Mouse (Mus musculus): Measurements from ENCODE around the gene Emc1. TPM values are rescaled to one million over a fixed set of nuclear protein-coding genes. Genes with fewer than 3 reads are reported as not detected.
A peak's percentile ranks its signal among the peaks of the same experiment; 100 is the strongest.

Emc1 gene
- polyA plus RNA-seq, 1 experiment from 2014 or later: 35.4 TPM

GRCm38 (mm10) chr4:139386869-139387319 is 34.5 kb downstream of the Emc1 start:
- WGBS: 42% methylated on average over 6 of the region's 6 CpGs
- Histone ChIP-seq H3K9ac (no peak overlapping the region), H3K4me2 (no peak overlapping the region), H3K9me3 (replicated peaks) (no peaks in the 10 kb centered on the region), H3K4me3 (no peak overlapping the region), H3K4me1 (replicated peaks) (peaks cover 49% of the 10 kb centered on the region), H3K27me3 (no peaks in the 10 kb centered on the region), H3K36me3 (peaks cover 10% of the 10 kb centered on the region), H3K27ac (peak overlapping the region; percentile 6; the same call in 1 of the 2 replicates)
- ATAC-seq (replicated peaks; ENCODE audit: insufficient number of reproducible peaks, insufficient read depth, low FRiP score, low read depth): peak; percentile 50; the same call in 1 of the 2 replicates

DNA sequence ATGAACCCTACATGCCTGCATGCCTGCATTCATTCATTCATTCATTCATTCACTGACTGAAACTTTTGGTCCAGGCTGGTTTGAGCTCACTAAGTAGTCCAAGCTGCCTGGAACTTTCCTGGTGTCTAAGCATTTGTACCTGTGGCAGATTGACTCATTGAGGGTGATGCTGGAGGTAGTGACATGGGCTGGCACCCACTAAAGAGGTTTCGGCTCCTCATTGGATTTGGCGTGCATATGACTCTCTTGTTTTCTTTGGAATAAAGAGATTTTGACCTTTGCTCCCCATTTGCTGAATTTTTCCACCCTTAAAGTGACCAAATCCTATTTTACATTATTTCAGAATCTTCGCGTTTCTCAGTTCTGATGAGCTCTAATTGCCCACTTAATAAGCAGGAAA is 37.2 kb downstream of the Emc1 start:
- Histone ChIP-seq H3K9ac (no peak overlapping the region), H3K4me3 (no peak overlapping the region), H3K27ac (no peak overlapping the region), H3K36me3 (peaks cover 32% of the 10 kb centered on the region), H3K9me3 (replicated peaks) (no peaks in the 10 kb centered on the region), H3K4me2 (no peak overlapping the region), H3K27me3 (no peaks in the 10 kb centered on the region), H3K4me1 (replicated peaks) (peaks cover 38% of the 10 kb centered on the region)
- ATAC-seq (replicated peaks; ENCODE audit: insufficient number of reproducible peaks, insufficient read depth, low FRiP score, low read depth): no peak
- WGBS: 76% methylated on average over 4 of the region's 4 CpGs

DNA sequence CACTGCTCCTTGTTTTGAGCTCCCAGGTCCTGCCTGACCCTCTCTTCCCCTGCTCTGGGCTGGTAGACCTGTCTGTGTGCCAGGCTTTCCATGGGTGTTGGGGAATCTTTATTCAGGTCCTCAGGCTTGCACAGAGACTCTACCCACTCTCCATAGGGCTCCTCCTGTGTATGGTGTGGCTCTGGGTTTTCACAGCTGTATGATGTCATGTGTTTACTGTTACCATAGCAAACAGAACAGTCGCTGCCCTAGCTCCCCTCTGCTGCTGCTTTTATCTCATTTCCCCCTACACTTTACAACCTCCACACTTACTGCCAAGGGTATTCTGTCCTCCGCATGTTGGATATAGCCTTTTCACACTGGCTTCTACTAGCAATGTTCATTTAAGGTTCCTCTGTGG is 43.0 kb downstream of the Emc1 start:
- WGBS: 10% methylated on average over 2 of the region's 2 CpGs
- Histone ChIP-seq H3K27ac (no peak overlapping the region), H3K27me3 (no peaks in the 10 kb centered on the region), H3K4me2 (no peak overlapping the region), H3K4me3 (no peak overlapping the region), H3K9ac (no peak overlapping the region), H3K9me3 (replicated peaks) (no peaks in the 10 kb centered on the region), H3K36me3 (peaks cover 79% of the 10 kb centered on the region), H3K4me1 (replicated peaks) (peaks cover 11% of the 10 kb centered on the region)
- peak; percentile 60 for ATAC-seq (replicated peaks; ENCODE audit: insufficient number of reproducible peaks, insufficient read depth, low FRiP score, low read depth)

DNA sequence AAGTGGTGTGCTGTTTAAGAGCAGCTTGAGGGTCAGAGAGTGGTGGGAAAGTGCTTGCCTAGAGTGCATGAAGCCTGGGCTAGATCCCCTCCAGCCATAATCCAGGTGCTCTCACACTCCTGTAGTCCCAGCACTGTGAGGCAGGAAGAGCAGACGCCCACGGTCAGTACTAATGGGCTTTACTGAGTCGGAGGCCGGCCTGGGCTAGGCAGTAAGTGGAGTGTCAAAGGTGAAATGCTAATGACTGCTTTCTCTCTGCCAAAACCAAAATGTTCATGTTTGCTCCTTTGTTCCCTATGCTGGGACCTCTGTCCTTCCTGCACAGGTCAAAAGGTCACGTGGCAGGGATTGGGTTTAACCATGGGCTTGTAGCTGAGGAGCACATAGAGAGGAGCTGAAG is 48.1 kb downstream of the Emc1 start:
- H3K4me2 ChIP-seq: no peak overlapping the region
- no peak for ATAC-seq (replicated peaks; ENCODE audit: insufficient number of reproducible peaks, insufficient read depth, low FRiP score, low read depth)

GRCm38 (mm10) chr4:139403214-139403613 is 50.8 kb downstream of the Emc1 start:
- no peak overlapping the region for H3K4me3 ChIP-seq
- no peak overlapping the region for H3K4me2 ChIP-seq
- H3K9ac ChIP-seq: no peak overlapping the region
- no peaks in the 10 kb centered on the region for H3K27me3 ChIP-seq
- no peaks in the 10 kb centered on the region for H3K4me1 ChIP-seq (replicated peaks)
- no peak overlapping the region for H3K27ac ChIP-seq
- 79% methylated on average over 14 of the region's 14 CpGs for WGBS
- peaks cover 94% of the 10 kb centered on the region for H3K36me3 ChIP-seq
- no peaks in the 10 kb centered on the region for H3K9me3 ChIP-seq (replicated peaks)
- ATAC-seq (replicated peaks; ENCODE audit: insufficient number of reproducible peaks, insufficient read depth, low FRiP score, low read depth): no peak

More for the DNA sequence above, 48.1 kb downstream of the Emc1 start:
- H3K9ac ChIP-seq: no peak overlapping the region
- peaks cover 2% of the 10 kb centered on the region for H3K4me1 ChIP-seq (replicated peaks)
- H3K27me3 ChIP-seq: no peaks in the 10 kb centered on the region
- H3K27ac ChIP-seq: no peak overlapping the region
- H3K36me3 ChIP-seq: peaks cover 90% of the 10 kb centered on the region
- H3K9me3 ChIP-seq (replicated peaks): no peaks in the 10 kb centered on the region
- no peak overlapping the region for H3K4me3 ChIP-seq
- WGBS: 89% methylated on average over 5 of the region's 5 CpGs

GRCm38 (mm10) chr4:139411351-139411750 is 59.0 kb downstream of the Emc1 start:
- no peak overlapping the region for H3K27ac ChIP-seq
- H3K36me3 ChIP-seq: peaks cover 99% of the 10 kb centered on the region
- no peaks in the 10 kb centered on the region for H3K9me3 ChIP-seq (replicated peaks)
- H3K27me3 ChIP-seq: no peaks in the 10 kb centered on the region
- no peak overlapping the region for H3K4me3 ChIP-seq
- no peak for ATAC-seq (replicated peaks; ENCODE audit: insufficient number of reproducible peaks, insufficient read depth, low FRiP score, low read depth)
- no peak overlapping the region for H3K4me2 ChIP-seq
- no peak overlapping the region for H3K9ac ChIP-seq
- 69% methylated on average over 3 of the region's 3 CpGs for whole genome bisulfite sequencing
- no peaks in the 10 kb centered on the region for H3K4me1 ChIP-seq (replicated peaks)

- Histone ChIP-seq H3K27ac (no peak overlapping the region), H3K9ac (no peak overlapping the region), H3K4me3 (no peak overlapping the region), H3K4me2 (no peak overlapping the region), H3K9me3 (replicated peaks) (no peaks in the 10 kb centered on the region), H3K4me1 (replicated peaks) (no peaks in the 10 kb centered on the region), H3K27me3 (no peaks in the 10 kb centered on the region), H3K36me3 (peaks cover 98% of the 10 kb centered on the region)
- 53% methylated on average over 1 of the region's 1 CpGs for WGBS
- no peak for ATAC-seq (replicated peaks; ENCODE audit: insufficient number of reproducible peaks, insufficient read depth, low FRiP score, low read depth)
These were observed 65.5 kb downstream of the Emc1 start for GRCm38 (mm10) chr4:139417868-139418267.

- Histone ChIP-seq H3K4me2 (no peak overlapping the region), H3K9me3 (replicated peaks) (no peaks in the 10 kb centered on the region), H3K27ac (no peak overlapping the region), H3K36me3 (peaks cover 98% of the 10 kb centered on the region), H3K4me1 (replicated peaks) (no peaks in the 10 kb centered on the region), H3K4me3 (no peak overlapping the region), H3K27me3 (no peaks in the 10 kb centered on the region), H3K9ac (no peak overlapping the region)
- ATAC-seq (replicated peaks; ENCODE audit: insufficient number of reproducible peaks, insufficient read depth, low FRiP score, low read depth): no peak
- WGBS: 93% methylated on average over 7 of the region's 7 CpGs
These were observed 69.2 kb downstream of the Emc1 start for GRCm38 (mm10) chr4:139421621-139422020.

- H3K27me3 ChIP-seq: no peaks in the 10 kb centered on the region
- no peak for ATAC-seq (replicated peaks; ENCODE audit: insufficient number of reproducible peaks, insufficient read depth, low FRiP score, low read depth)
- H3K27ac ChIP-seq: no peak overlapping the region
These were observed 70.0 kb downstream of the Emc1 start for GRCm38 (mm10) chr4:139422409-139422808.

GRCm38 (mm10) chr4:139423270-139423669 is 70.9 kb downstream of the Emc1 start:
- H3K36me3 ChIP-seq: peaks cover 98% of the 10 kb centered on the region
- H3K9ac ChIP-seq: no peak overlapping the region
- WGBS: 81% methylated on average over 2 of the region's 2 CpGs
- H3K27ac ChIP-seq: no peak overlapping the region
- H3K4me1 ChIP-seq (replicated peaks): no peaks in the 10 kb centered on the region
- H3K27me3 ChIP-seq: no peaks in the 10 kb centered on the region
- H3K4me3 ChIP-seq: no peak overlapping the region
- no peaks in the 10 kb centered on the region for H3K9me3 ChIP-seq (replicated peaks)
- no peak for ATAC-seq (replicated peaks; ENCODE audit: insufficient number of reproducible peaks, insufficient read depth, low FRiP score, low read depth)
- no peak overlapping the region for H3K4me2 ChIP-seq

More at GRCm38 (mm10) chr4:139422409-139422808, 70.0 kb downstream of the Emc1 start:
- Histone ChIP-seq H3K36me3 (peaks cover 98% of the 10 kb centered on the region), H3K4me1 (replicated peaks) (no peaks in the 10 kb centered on the region), H3K4me2 (no peak overlapping the region), H3K4me3 (no peak overlapping the region), H3K9ac (no peak overlapping the region), H3K9me3 (replicated peaks) (no peaks in the 10 kb centered on the region)
- 87% methylated on average over 2 of the region's 2 CpGs for WGBS
